Mouse (Mus musculus) gastrocnemius, postnatal 25 days (tissue): ENCODE data around the gene Csrnp1. TPM values are rescaled to one million over a fixed set of nuclear protein-coding genes. Genes with fewer than 3 reads are reported as not detected.

Experiments used
- DNase-seq: peaks from one replicate; pipeline ENCODE4 v3.0.0; 2022
- total RNA-seq, 2 experiments: library from RNA; stranded (reverse); gene quantifications; 1 replicate in 1 of 2; 2 replicates in 1 of 2; pipeline ENCODE4 v1.2.3; 2021

Csrnp1 gene
- total RNA-seq, 2 experiments from 2014 or later, result 2.4 to 3.6 TPM

DNA sequence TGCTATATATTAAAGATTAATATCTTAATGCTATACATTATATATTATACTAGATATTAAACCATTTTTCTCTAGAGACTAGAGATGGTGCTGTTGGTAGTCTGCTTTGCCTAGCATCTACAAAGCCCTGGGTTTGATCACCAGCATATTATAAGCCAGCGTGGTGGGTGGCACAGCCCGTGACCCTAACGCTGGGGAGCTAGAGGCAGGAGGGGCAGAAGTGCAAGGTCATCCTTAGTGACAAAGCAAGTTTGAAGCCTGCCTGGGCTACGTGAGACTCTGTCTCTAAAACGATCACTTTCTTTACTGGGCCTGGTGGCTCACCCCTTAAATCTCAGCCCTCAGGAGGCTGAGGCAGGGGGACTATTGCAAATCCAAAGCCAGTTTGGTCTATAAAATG, 18.4 kb upstream of the Csrnp1 start:
- no peak for DNase-seq

- DNase-seq, result peak; percentile 86
Measured at GRCm38 (mm10) chr9:120001945-120002725, 17.7 kb upstream of the Csrnp1 start.

DNA sequence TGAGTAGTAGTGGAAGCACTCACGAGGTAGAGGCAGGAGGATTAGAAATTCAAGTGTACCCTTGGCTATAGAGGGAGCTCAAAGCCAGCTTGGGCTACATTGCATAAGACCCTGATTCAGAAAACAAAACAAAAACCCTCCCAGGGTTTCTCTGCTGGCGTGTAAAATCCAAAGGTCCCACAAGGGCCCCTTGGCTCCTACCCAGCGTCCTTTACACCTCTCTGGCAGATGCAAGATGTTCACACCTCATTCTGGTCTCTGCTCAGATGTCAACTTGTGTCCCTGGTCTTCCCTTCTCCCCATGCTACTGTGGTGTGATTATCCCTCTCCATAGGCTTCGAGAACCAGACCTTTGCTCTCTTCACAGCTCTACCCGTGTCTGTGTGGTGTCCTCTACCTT, 16.3 kb upstream of the Csrnp1 start:
- DNase-seq, result no peak

- peak; percentile 65 for DNase-seq
Measured at GRCm38 (mm10) chr9:119999636-120000035, 15.2 kb upstream of the Csrnp1 start.

- DNase-seq, result no peak
Measured at GRCm38 (mm10) chr9:119998776-119999175, 14.3 kb upstream of the Csrnp1 start.

GRCm38 (mm10) chr9:119996080-119996479, 11.6 kb upstream of the Csrnp1 start:
- DNase-seq, result no peak

GRCm38 (mm10) chr9:119994207-119994606, 9.7 kb upstream of the Csrnp1 start:
- DNase-seq, result no peak

GRCm38 (mm10) chr9:119993092-119993844, 8.8 kb upstream of the Csrnp1 start:
- no peak for DNase-seq

DNA sequence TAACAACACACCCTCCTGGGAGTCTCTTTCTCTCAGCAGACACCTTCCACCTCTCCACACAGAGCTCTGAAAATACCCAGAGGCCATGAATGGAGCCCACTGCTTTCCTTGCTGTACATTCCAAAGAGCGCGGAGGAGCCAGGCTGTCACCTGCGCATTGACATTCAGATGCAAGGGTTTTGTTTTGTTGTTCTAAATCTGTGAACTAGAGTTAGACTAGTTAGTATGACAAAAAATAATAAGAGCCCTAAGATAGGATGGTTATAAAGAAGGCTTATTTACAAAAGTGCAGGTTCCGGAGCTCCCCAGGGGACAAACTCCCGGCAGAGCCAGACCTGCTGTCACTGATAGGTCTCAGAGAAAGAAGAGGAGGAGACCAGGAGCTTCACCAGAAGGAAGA, 6.9 kb upstream of the Csrnp1 start:
- no peak for DNase-seq

DNA sequence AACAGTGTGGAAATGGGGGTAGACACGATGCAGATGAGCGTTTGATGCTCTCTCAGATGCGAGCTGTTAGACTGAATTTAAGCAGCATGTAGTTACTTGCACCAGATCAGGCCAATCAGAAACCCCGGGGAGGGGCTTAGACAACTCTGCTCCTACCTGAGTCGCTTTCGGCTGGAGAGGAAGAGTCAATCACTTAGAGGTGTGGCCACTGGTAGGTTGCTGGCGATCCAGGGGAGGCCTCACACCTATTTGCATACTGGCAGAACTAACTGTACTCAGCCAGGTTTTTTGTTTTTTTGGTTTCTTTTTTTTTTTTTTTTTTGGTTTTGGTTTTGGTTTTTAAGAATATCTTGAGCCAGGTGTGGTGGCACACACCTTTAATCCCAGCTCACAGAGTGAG, 3.8 kb upstream of the Csrnp1 start:
- DNase-seq, result no peak

DNA sequence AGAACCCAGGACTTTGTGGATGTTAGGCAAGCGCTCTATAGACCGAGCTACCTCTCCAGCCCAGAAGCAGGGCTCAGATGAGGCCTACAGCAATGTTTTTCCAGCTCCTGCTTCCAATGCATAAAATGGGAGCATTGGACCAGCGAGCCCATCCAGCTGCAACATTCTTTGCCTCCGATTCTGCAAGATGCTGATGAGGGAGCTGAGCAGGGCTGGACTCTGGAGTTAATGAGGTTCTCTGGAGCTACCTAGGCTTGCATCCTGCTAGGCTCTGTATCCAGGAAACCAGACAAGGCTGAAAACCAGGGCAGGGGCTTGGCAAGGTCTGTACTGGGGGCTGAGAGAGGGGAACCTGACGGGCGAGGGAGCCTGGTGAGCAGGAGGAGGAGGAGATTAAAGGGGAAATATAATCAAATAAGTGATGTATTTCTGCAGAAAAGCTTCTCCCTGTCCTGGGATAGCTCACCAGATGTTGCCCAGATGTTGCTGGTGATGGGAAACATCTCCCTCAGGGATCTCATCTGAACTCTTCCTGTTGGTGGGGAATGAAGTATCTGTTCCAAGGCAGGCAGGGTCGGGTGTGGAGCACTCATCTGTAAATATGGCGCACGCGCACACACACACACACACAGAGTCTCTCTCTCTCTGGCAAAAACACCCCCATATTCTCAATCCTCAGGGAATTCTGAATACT, 1.6 kb upstream of the Csrnp1 start:
- DNase-seq, result no peak

- DNase-seq, result peak; percentile 93
Measured at GRCm38 (mm10) chr9:119983585-119984535, 598 bp downstream of the Csrnp1 start.

- peak; percentile 67 for DNase-seq
Measured at GRCm38 (mm10) chr9:119982956-119983551, 1.4 kb downstream of the Csrnp1 start.

DNA sequence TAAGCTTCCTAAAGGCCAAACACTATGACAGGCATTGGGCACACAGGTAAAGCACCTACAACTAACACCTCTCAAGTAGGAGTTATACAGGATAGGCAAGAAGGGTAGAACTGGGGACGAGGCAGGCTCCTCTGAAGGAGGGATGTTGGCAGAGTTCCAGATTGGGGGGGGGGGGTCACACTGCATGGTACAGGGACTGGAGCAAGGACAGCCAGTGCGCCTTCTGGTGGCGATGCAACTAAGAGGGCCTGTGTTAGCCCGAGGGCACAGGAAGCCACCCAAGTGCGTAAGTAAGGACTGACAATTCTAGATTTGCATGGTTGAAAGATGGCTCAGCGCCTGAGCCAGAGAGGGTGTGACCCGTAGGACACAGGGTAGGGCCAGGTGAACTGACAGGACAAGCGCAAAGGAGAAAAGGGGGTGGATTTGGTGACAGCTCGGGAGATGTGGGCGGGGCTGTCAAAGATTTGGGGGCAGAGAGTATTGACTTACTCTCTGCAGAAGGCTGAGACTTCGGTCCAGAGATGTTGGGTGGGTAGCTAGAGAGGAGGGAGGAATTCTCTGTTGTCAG, 2.1 kb downstream of the Csrnp1 start:
- peak; percentile 63 for DNase-seq

DNA sequence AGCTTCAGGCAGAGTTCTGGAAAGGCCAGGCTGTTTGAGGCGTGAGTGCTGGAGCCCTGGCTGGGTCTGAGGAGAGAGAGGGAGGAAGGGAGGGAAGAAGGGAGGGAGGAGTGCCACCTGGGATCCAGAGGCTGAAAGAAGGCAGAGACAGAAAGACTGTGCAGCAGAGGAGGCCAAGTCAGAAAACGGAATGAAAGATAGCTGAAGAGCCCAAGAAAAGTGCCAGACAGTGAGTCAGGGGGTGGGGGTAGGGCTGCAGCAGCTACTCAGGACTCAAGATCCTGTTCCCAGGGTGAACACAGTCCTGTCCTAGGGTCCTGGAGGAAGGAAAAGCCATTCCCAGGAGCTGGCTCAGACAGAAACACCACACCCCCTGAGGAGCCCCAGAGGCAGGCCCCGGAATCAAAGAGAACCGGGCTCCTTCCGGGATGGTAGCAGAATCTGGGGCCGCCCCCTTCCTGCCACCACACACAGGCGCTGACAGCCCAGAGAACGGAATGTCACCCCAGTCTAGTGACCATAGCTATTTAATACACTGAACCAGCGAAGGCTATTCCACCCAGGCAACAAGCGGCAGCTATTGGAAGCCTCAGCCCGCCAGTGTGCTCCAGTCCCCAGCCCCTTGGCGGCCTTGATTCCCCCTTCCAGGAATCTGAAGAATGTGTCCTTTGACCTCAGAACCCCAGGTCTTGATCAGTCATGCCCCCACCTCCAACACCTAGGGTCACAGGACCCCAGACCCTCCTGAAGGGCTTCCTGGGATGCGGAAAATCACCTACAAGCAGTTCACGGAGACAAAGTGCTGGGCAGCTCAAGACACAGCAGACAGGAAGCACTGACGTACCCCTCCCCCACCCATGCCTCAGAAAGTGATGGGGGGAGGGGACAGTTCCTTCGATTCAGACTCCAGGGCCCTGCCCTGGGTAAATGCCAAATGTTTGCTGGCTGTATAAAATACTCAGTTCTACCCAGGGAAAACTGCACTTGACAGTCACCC, 3.0 kb downstream of the Csrnp1 start:
- DNase-seq, result peak; percentile 81

DNA sequence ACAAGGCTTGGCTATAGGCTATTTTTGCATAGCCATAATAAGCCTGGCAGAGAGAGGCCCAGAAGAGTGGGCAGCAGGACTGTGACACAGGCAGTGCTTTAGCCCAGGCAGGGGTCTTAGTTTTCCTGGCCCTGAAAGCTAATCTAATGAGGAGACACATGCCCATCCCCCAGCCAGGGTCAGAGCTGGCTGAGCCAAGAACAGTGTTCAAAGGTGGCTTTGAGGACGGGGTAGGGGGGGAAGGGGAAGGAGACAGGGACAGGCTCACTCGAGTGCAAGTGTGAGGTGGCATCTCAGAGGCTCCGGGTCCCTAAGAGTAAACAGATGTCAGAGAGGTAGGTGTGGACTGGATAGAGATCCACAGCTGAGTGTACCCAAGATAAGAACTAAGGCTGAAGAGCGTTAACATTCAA, 3.7 kb downstream of the Csrnp1 start:
- DNase-seq, result no peak

DNA sequence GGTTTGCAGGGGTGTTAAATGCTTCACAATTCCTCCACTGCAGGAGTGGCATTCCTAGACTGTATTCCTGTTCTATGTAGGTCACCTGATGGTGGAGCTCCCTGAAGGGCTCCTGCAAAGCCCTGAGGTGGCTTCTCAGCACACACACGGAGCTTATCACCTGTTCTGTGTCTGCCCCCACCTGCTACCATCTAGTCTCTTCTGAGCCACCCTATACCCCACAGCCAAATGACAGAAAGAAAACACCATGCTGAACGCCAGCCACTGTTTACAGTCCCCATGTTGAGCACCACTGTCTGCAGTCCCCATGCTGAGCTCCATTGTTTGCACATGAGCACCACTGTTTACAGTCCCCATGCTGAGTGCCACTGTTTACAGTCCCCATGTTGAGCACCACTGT, 4.7 kb downstream of the Csrnp1 start:
- no peak for DNase-seq

DNA sequence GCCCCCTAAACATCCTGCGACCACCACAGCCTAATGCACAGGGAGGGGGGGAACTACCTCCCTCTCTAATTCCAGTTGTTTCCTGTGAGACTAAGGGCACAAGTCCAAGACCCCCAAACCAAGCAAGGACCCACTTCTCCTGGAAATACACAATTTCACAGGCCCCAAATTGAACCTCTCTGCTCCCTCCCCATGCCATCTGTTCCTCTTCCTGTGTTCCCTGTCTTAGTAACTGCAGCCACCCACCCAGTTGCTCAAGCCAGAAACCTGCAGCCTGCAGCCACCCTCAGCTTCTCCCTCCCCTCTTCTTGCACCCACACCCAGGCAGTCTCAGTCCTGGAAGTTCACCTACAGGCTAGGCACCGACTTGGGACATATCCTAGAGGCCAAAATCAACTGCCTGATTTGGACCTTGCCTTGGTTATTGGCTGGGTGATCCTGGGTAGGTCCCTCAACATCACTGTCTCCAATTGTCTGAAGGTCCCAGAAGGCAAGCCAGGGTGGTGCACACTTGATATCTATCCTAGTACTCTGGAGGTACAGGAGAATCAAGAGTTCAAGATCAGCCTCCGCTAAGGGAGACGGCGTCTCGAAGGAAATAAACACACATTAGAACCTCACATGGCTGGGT, 5.5 kb downstream of the Csrnp1 start:
- DNase-seq, result no peak

GRCm38 (mm10) chr9:119978151-119978810, 6.2 kb downstream of the Csrnp1 start:
- DNase-seq, result no peak
